In genomic region chr6:50720346-50720745, GRCm38 (mm10) we compare ENCODE assay signal across 17 mouse cellular contexts.
DNase-seq lines count a peak whose midpoint lies in the region; ATAC-seq lines count a peak whose summit lies in the region.
"Had no signal": no experiment of that assay in that cellular context is flagged by ENCODE, and none has a peak within 500 bp of the region (broad histone marks: within the 10 kb centered on the region; RNA-seq: fewer than 3 reads in every experiment).

No protein-coding gene starts in this region.

- no peaks in the 10 kb centered on the region for H3K27me3 ChIP-seq in neural tube, embryonic 15.5 days (replicated peaks)

- H3K36me3 ChIP-seq in neural tube, embryonic 15.5 days: no peaks in the 10 kb centered on the region
- H3K36me3 ChIP-seq: limb, embryonic 15.5 days had no signal

- H3K4me3 ChIP-seq in neural tube, embryonic 15.5 days (replicated peaks): no peak overlapping the region
- H3K4me3 ChIP-seq: limb, embryonic 15.5 days had no signal

- H3K9me3 ChIP-seq in neural tube, embryonic 15.5 days (replicated peaks): no peaks in the 10 kb centered on the region
- H3K9me3 ChIP-seq: limb, embryonic 15.5 days had no signal

- no peak for ATAC-seq in neural tube, embryonic 15.5 days (ENCODE audit: low FRiP score)
- ATAC-seq: intestine, embryonic 16.5 days had no signal

- peak; percentile 19 to 30 for DNase-seq in kidney, postnatal 4 days
- DNase-seq in kidney, adult 18-20 months: no peak
- DNase-seq in ZHBTc4 (ENCODE audit: low read depth, low spot score): peak; percentile 52
- peak; percentile 36 for DNase-seq in gastrocnemius, adult 18-20 months (ENCODE audit: low spot score)
- DNase-seq in heart, postnatal 36 days: peak; percentile 5 to 8
- DNase-seq in frontal cortex, postnatal 36 days (ENCODE audit: low spot score in 2 of 2): no peak
- no peak for DNase-seq in layer of hippocampus, adult 18-20 months (ENCODE audit: low spot score in 2 of 2)
- DNase-seq: adrenal gland, adult 8-10 months; cerebellum, adult 2 months; embryo, embryonic 11 days; lung, adult 18-20 months; midbrain, embryonic 14.5 days; thymus, postnatal 4 days had no signal

- no peak overlapping the region for H3K4me2 ChIP-seq in neural tube, embryonic 15.5 days
- H3K4me2 ChIP-seq: hindbrain, embryonic 14.5 days; limb, embryonic 15.5 days had no signal

- no peak overlapping the region for H3K27ac ChIP-seq in neural tube, embryonic 15.5 days (replicated peaks)
- H3K27ac ChIP-seq: hindbrain, embryonic 14.5 days; limb, embryonic 15.5 days had no signal

- 0 out of 2 replicates have a peak, but pooled peaks cover 3% of the 10 kb centered on the region for H3K4me1 ChIP-seq in neural tube, embryonic 15.5 days

- H3K9ac ChIP-seq in neural tube, embryonic 15.5 days (replicated peaks): no peak overlapping the region
- H3K9ac ChIP-seq: hindbrain, embryonic 14.5 days; limb, embryonic 15.5 days had no signal

- intact Hi-C loops in heart, postnatal 36 days (cut with DNase I): no loop called here

- WGBS in neural tube, embryonic 15.5 days: 72% methylated on average over 4 of the region's 4 CpGs

Comparison
In these comparisons a context has a peak if more than half of its experiments do, and no peak if none do; other contexts are left out.
1. DNase-seq: peak in kidney, postnatal 4 days (2 of 2), ZHBTc4 (single experiment), gastrocnemius, adult 18-20 months (single experiment) and heart, postnatal 36 days (2 of 2); none in kidney, adult 18-20 months (single experiment), frontal cortex, postnatal 36 days (0 of 2) and layer of hippocampus, adult 18-20 months (0 of 2).